Mouse (Mus musculus): ENCODE measurements around the gene Spin2d.
"Not testable (repeated sequence)": the region's sequence is repeated elsewhere in the genome, so short reads cannot be mapped to it uniquely, and the experiment has no call there.

- not testable (repeated sequence) for TF ChIP-seq GATA1, TAL1 (IDR thresholded peaks at IDR 0.05; ENCODE audit: low read length)
Measured at GRCm38 (mm10) chrX:73191934-73192333, 15.1 kb upstream of the Spin2d start, which contains the start of gene Xlr3b.

Measured in erythroblast, embryonic 14.5 days (primary cell).